Mouse (Mus musculus) heart, embryonic 14.5 days (tissue): Measurements from ENCODE around the gene Stoml3. TPM values are rescaled to one million over a fixed set of nuclear protein-coding genes. Genes with fewer than 3 reads are reported as not detected.

ENCODE experiments used
- ATAC-seq: fragments of 200-750 bp; cut with Nextera tagmentation; 2 replicates; pipeline ENCODE4 v1.8.0; 2017; ENCODE audit warnings: low read depth, moderate TSS enrichment; ENCODE audit not compliant: insufficient number of reproducible peaks, insufficient read depth, low FRiP score
- H3K27ac ChIP-seq, 2 experiments: fragments of 200-500 bp in 1 of 2; fragments of 300-500 bp in 1 of 2; sonication (generic) in 1 of 2; replicated peaks in 1 of 2; 2 replicates each; pipeline ENCODE4 v1.5.1; 2012 to 2014; ENCODE audit warnings: low read depth in 2 of 2, low read length in 2 of 2, control low read depth in 1 of 2, mild to moderate bottlenecking in 1 of 2, mixed read lengths in 1 of 2; ENCODE audit not compliant: control insufficient read depth in 1 of 2, insufficient read depth in 1 of 2
- H3K27me3 ChIP-seq: fragments of 300-500 bp; sonication (generic); 2 replicates; pipeline ENCODE4 v1.6.1; 2014; ENCODE audit warnings: mild to moderate bottlenecking, low read length, control low read depth; ENCODE audit not compliant: control insufficient read depth, insufficient read depth
- H3K36me3 ChIP-seq: fragments of 300-500 bp; sonication (generic); 2 replicates; pipeline ENCODE4 v1.6.1; 2014; ENCODE audit warnings: mild to moderate bottlenecking, control low read depth, low read length, mixed read lengths; ENCODE audit not compliant: control insufficient read depth, insufficient read depth
- H3K4me1 ChIP-seq, 2 experiments: fragments of 200-500 bp in 1 of 2; fragments of 300-500 bp in 1 of 2; sonication (generic) in 1 of 2; 2 replicates each; pipeline ENCODE4 v1.6.1; 2012 to 2014; ENCODE audit warnings: low read length in 2 of 2, control low read depth in 1 of 2, mixed read lengths in 1 of 2; ENCODE audit not compliant: control insufficient read depth in 2 of 2, insufficient read depth in 2 of 2
- H3K4me2 ChIP-seq: fragments of 300-500 bp; sonication (generic); 2 replicates; pipeline ENCODE4 v1.6.1; 2014; ENCODE audit warnings: mild to moderate bottlenecking, low read length
- H3K4me3 ChIP-seq, 2 experiments: fragments of 200-500 bp in 1 of 2; fragments of 300-500 bp in 1 of 2; sonication (generic) in 1 of 2; 2 replicates each; pipeline ENCODE4 v1.5.1; 2012 to 2014; ENCODE audit warnings: low read length in 2 of 2, mild to moderate bottlenecking in 2 of 2, control low read depth in 1 of 2, low read depth in 1 of 2, moderate library complexity in 1 of 2; ENCODE audit not compliant: control insufficient read depth in 1 of 2, insufficient read depth in 1 of 2
- H3K9ac ChIP-seq: fragments of 300-500 bp; sonication (generic); 2 replicates; pipeline ENCODE4 v1.6.1; 2014; ENCODE audit warnings: mild to moderate bottlenecking, low read length
- H3K9me3 ChIP-seq: fragments of 300-500 bp; sonication (generic); 2 replicates; pipeline ENCODE4 v1.6.1; 2016; ENCODE audit warnings: low read length, control low read depth; ENCODE audit not compliant: control insufficient read depth
- WGBS: fragments of 180-500 bp; shearing (Covaris S2); extraction: QIAGEN DNeasy Blood & Tissue Kit; methylation state at CpG from one replicate; pipeline ENCODE4 v1.1.7; 2014; 5-methylcytosine and 5-hydroxymethylcytosine counted together
- polyA plus RNA-seq: library from polyadenylated mRNA; unstranded; fragments of >200 nt; fragmentation: Nextera tagmentation; extraction: Ambion mirVana; gene quantifications from 2 replicates; pipeline ENCODE4 v1.2.1, GENCODE M21; 2014

Stoml3 gene
- polyA plus RNA-seq, 1 experiment from 2014 or later: 0.11 TPM

- Histone ChIP-seq H3K4me3 (no peak overlapping the region), H3K27me3 (no peaks in the 10 kb centered on the region), H3K36me3 (peaks cover 96% of the 10 kb centered on the region), H3K9me3 (no peaks in the 10 kb centered on the region), H3K27ac (no peak overlapping the region), H3K9ac (no peak overlapping the region), H3K4me1 (no peaks in the 10 kb centered on the region), H3K4me2 (no peak overlapping the region)
- 86% methylated on average over 17 of the region's 17 CpGs for WGBS
- no peak for ATAC-seq
Observed at GRCm38 (mm10) chr3:53477468-53477867, 11.0 kb upstream of the Stoml3 start.

DNA sequence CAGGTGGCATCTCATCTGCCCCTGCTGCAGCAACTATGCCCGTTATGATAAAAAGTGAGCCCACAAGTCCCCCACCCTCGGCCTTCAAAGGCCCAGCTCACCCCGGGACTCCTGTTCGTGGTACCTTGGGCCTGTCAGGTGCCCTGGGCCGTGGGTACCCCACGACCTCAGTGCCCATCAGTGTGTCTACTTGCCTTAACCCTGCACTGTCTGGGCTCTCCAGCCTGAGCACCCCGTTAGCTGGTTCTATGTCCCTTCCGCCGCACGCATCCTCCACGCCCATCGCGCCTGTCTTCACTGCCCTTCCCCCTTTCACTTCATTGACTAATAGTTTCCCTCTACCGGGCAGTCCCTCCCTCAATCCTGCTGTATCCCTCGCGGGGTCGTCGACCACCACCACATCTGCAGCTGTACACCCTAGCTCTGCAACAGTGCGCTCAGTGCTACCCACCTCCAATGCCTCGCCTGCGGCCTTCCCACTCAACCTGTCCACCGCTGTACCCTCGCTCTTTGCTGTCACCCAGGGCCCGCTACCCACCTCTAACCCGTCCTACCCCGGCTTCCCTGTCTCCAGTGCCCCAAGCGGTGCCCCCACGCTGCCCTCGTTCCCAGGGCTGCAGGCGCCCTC, 9.9 kb upstream of the Stoml3 start:
- 92% methylated on average over 30 of the region's 30 CpGs for WGBS
- peaks cover 86% of the 10 kb centered on the region for H3K36me3 ChIP-seq
- H3K27me3 ChIP-seq: no peaks in the 10 kb centered on the region
- no peaks in the 10 kb centered on the region for H3K4me1 ChIP-seq
- ATAC-seq: no peak
- H3K9me3 ChIP-seq: no peaks in the 10 kb centered on the region
- H3K4me3 ChIP-seq: no peak overlapping the region
- no peak overlapping the region for H3K9ac ChIP-seq
- H3K27ac ChIP-seq: no peak overlapping the region
- no peak overlapping the region for H3K4me2 ChIP-seq

- Histone ChIP-seq H3K27ac (no peak overlapping the region), H3K27me3 (no peaks in the 10 kb centered on the region), H3K36me3 (peaks cover 38% of the 10 kb centered on the region), H3K4me3 (no peak overlapping the region), H3K9ac (no peak overlapping the region), H3K4me2 (no peak overlapping the region), H3K4me1 (peaks cover 10 to 20% of the 10 kb centered on the region in 2 experiments), H3K9me3 (no peaks in the 10 kb centered on the region)
- ATAC-seq: no peak
- 77% methylated on average over 8 of the region's 8 CpGs for WGBS
Observed at GRCm38 (mm10) chr3:53483414-53484059, 4.9 kb upstream of the Stoml3 start.

- H3K27ac ChIP-seq: peak overlapping the region; percentile 21 to 56; a peak in 2 of 4 replicates
- WGBS: 52% methylated on average over 10 of the region's 10 CpGs
- no peak for ATAC-seq
Observed at GRCm38 (mm10) chr3:53486561-53486960, 1.9 kb upstream of the Stoml3 start.

DNA sequence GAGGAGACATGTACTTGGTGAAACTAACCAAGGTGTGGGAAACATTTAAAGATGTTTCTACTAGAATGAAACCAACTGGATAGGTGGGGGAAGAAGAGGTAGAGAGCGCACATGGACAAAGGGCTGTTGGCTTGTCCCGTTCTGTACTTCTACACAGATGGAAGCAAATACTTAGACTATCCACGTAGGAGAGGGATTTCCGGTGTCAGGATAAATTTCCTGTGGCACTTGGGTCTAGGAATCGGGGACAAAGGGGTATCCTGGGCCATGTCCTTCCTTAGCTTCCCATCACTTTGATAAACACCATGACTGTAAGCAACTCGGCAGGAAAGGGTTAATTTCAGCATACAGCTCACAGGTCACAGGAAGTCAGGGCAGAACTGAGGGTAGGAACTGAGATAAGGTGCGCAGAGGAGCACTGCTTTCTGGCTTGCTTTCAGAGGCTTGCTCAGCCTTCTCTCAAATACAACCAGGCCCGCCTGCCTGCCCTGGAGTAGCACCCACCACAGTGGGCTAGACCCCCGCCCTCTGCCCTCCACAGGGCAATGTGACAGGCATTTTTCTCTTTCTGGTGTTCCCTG, 1.4 kb upstream of the Stoml3 start:
- H3K4me1 ChIP-seq: peaks cover 10 to 20% of the 10 kb centered on the region in 2 experiments
- H3K36me3 ChIP-seq: peaks cover 3% of the 10 kb centered on the region; the same call in 1 of the 2 replicates
- H3K27ac ChIP-seq: peak overlapping the region; percentile 21 to 56
- peak overlapping the region; percentile 23; the same call in 1 of the 2 replicates for H3K9ac ChIP-seq
- 37% methylated on average over 9 of the region's 9 CpGs for WGBS
- peak; percentile 69 for ATAC-seq
- no peaks in the 10 kb centered on the region for H3K27me3 ChIP-seq
- 0 out of 2 replicates have a peak overlapping the region, but pooled peaks have one; percentile 16 for H3K4me2 ChIP-seq
- H3K9me3 ChIP-seq: no peaks in the 10 kb centered on the region
- H3K4me3 ChIP-seq: no peak overlapping the region

More at GRCm38 (mm10) chr3:53486561-53486960, 1.9 kb upstream of the Stoml3 start:
- Histone ChIP-seq H3K27me3 (no peaks in the 10 kb centered on the region), H3K4me1 (peaks cover 10 to 20% of the 10 kb centered on the region in 2 experiments), H3K9me3 (no peaks in the 10 kb centered on the region), H3K4me3 (no peak overlapping the region), H3K36me3 (peaks cover 8% of the 10 kb centered on the region), H3K4me2 (no peak overlapping the region), H3K9ac (no peak overlapping the region)

DNA sequence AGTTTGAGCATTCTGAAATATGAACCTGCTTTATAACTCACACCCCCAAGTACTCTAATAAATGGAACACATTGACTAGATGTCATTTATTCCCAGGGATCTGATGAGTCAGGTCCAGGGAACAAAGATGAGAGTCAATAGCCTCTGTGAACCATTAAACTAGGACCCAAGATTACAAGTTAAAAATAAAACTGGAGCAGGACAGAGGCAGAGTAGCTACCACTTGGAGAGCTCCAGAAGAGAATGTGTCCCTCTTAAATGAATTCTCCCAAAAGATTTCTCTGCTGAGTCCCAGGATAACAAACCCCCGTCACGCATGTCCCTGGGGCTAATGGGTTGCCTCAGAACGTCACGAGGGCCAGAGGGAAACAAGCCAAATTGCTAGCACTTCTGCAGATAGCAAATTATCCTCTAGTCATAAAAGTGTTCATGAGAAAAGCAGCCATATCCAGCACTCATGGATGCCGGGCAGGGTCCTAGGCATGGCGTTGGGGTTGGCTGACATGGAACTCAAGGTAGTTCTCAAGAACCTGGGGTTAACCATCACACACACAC, 10.0 kb downstream of the Stoml3 start:
- no peak overlapping the region for H3K4me3 ChIP-seq
- WGBS: 56% methylated on average over 6 of the region's 6 CpGs
- ATAC-seq: no peak

DNA sequence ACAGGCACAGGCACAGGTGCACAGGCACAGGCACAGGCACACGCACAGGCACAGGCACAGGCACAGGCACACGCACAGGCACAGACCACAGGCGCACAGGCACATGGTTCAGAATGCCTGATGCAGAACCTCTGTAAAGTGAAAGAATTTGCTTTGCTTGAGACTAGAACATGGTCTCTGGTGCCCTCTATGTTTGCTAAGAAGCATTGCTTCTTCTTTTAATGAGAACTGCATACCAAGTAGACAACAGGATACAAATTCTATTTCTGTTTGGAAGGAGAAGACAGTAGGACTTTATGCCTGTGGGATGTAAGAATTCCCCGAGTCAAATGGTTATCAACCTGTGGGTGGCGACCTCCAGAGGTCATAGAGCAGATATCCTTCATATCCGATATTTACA, 14.0 kb downstream of the Stoml3 start:
- no peaks in the 10 kb centered on the region for H3K9me3 ChIP-seq
- no peaks in the 10 kb centered on the region for H3K36me3 ChIP-seq
- no peak overlapping the region for H3K27ac ChIP-seq
- 56% methylated on average over 6 of the region's 6 CpGs for WGBS
- H3K4me1 ChIP-seq: peaks cover 0 to 3% of the 10 kb centered on the region in 2 experiments; a peak in 1 of 4 replicates
- no peak overlapping the region for H3K9ac ChIP-seq
- ATAC-seq: no peak
- no peak overlapping the region for H3K4me3 ChIP-seq
- H3K27me3 ChIP-seq: no peaks in the 10 kb centered on the region
- H3K4me2 ChIP-seq: no peak overlapping the region

More for the DNA sequence above, 10.0 kb downstream of the Stoml3 start:
- no peak overlapping the region for H3K27ac ChIP-seq
- H3K9ac ChIP-seq: no peak overlapping the region
- H3K4me1 ChIP-seq: peaks cover 0 to 3% of the 10 kb centered on the region in 2 experiments; a peak in 1 of 4 replicates
- no peaks in the 10 kb centered on the region for H3K27me3 ChIP-seq
- no peaks in the 10 kb centered on the region for H3K36me3 ChIP-seq
- H3K9me3 ChIP-seq: no peaks in the 10 kb centered on the region
- no peak overlapping the region for H3K4me2 ChIP-seq
